Mouse (Mus musculus) bone marrow macrophage, adult 2 months (primary cell): ENCODE results near the gene Ano10. TPM values are rescaled to one million over a fixed set of nuclear protein-coding genes. Genes with fewer than 3 reads are reported as not detected.

Source experiments
- H3K27ac ChIP-seq: 2 replicates; pipeline ENCODE4 v1.5.1; 2012; ENCODE audit warnings: low read depth, low read length; ENCODE audit not compliant: insufficient read depth
- H3K4me1 ChIP-seq: 2 replicates; pipeline ENCODE4 v1.6.1; 2012; ENCODE audit warnings: low read length; ENCODE audit not compliant: control insufficient read depth, insufficient read depth
- H3K4me3 ChIP-seq: 2 replicates; pipeline ENCODE4 v1.5.1; 2012; ENCODE audit warnings: mild to moderate bottlenecking, low read length, moderate library complexity; ENCODE audit not compliant: insufficient read depth
- CTCF ChIP-seq: IDR thresholded peaks from 2 replicates; pipeline ENCODE4 v1.5.1; 2012; ENCODE audit warnings: low read depth, mild to moderate bottlenecking, low read length, moderate library complexity
- POLR2A ChIP-seq: IDR thresholded peaks from 2 replicates; pipeline ENCODE4 v1.6.1; 2012; ENCODE audit warnings: mild to moderate bottlenecking, low read depth, low read length, borderline replicate concordance
- polyA plus RNA-seq: library from polyadenylated mRNA; stranded (reverse); fragments of >200 nt; gene quantifications from 2 replicates; pipeline ENCODE4 v1.2.4, GENCODE M21; 2012; ENCODE audit not compliant: missing spikeins, insufficient read depth, insufficient read length

The Ano10 gene
- polyA plus RNA-seq, 1 experiment: 24.7 TPM

GRCm38 (mm10) chr9:122138371-122139029 is 155.7 kb downstream of the Ano10 start:
- H3K4me1 ChIP-seq: peaks cover 16% of the 10 kb centered on the region
- no peak overlapping the region for H3K4me3 ChIP-seq
- H3K27ac ChIP-seq: peak overlapping the region; percentile 43
- TF ChIP-seq CTCF (no peak), POLR2A (no peak)

GRCm38 (mm10) chr9:122137960-122138359 is 156.3 kb downstream of the Ano10 start:
- Histone ChIP-seq H3K4me1 (peaks cover 16% of the 10 kb centered on the region), H3K4me3 (no peak overlapping the region), H3K27ac (no peak overlapping the region)
- TF ChIP-seq CTCF (no peak), POLR2A (no peak)

GRCm38 (mm10) chr9:122135885-122136170 is 158.4 kb downstream of the Ano10 start:
- H3K27ac ChIP-seq: no peak overlapping the region
- H3K4me1 ChIP-seq: peaks cover 16% of the 10 kb centered on the region
- H3K4me3 ChIP-seq: no peak overlapping the region
- TF ChIP-seq CTCF (no peak), POLR2A (no peak)

- peaks cover 15% of the 10 kb centered on the region for H3K4me1 ChIP-seq
- H3K27ac ChIP-seq: no peak overlapping the region
- TF ChIP-seq CTCF: no peak
- no peak for TF ChIP-seq POLR2A
- no peak overlapping the region for H3K4me3 ChIP-seq
Measured at GRCm38 (mm10) chr9:122135095-122135884, 158.9 kb downstream of the Ano10 start.

- Histone ChIP-seq H3K27ac (no peak overlapping the region), H3K4me3 (no peak overlapping the region), H3K4me1 (peaks cover 21% of the 10 kb centered on the region)
- TF ChIP-seq POLR2A: no peak
- TF ChIP-seq CTCF: no peak
Measured at GRCm38 (mm10) chr9:122132145-122132544, 162.1 kb downstream of the Ano10 start.

- H3K27ac ChIP-seq: no peak overlapping the region
- H3K4me1 ChIP-seq: peaks cover 32% of the 10 kb centered on the region
- TF ChIP-seq POLR2A: no peak
- no peak for TF ChIP-seq CTCF
- H3K4me3 ChIP-seq: no peak overlapping the region
Measured at GRCm38 (mm10) chr9:122130666-122131065, 163.6 kb downstream of the Ano10 start.

GRCm38 (mm10) chr9:122128686-122129085 is 165.5 kb downstream of the Ano10 start:
- peaks cover 37% of the 10 kb centered on the region for H3K4me1 ChIP-seq
- no peak overlapping the region for H3K4me3 ChIP-seq
- no peak for TF ChIP-seq POLR2A
- TF ChIP-seq CTCF: no peak
- H3K27ac ChIP-seq: no peak overlapping the region

- no peak overlapping the region for H3K4me3 ChIP-seq
- no peak for TF ChIP-seq POLR2A
- no peak for TF ChIP-seq CTCF
- peaks cover 48% of the 10 kb centered on the region for H3K4me1 ChIP-seq
- no peak overlapping the region for H3K27ac ChIP-seq
Measured at GRCm38 (mm10) chr9:122127271-122127785, 166.9 kb downstream of the Ano10 start.

GRCm38 (mm10) chr9:122126790-122127189 is 167.4 kb downstream of the Ano10 start:
- TF ChIP-seq CTCF: no peak
- TF ChIP-seq POLR2A: no peak
- no peak overlapping the region for H3K4me3 ChIP-seq
- H3K27ac ChIP-seq: no peak overlapping the region
- peaks cover 50% of the 10 kb centered on the region for H3K4me1 ChIP-seq

Other genes with a start within 250 kb of the Ano10 start
- gene Snrk, start 177.2 kb downstream of the Ano10 start, polyA plus RNA-seq: 22.6 and 26.1 TPM in 2 replicates
- gene Abhd5, start 57.2 kb upstream of the Ano10 start, polyA plus RNA-seq: 31.6 and 40.5 TPM in 2 replicates